8 mouse cellular contexts compared by ENCODE assay signal in genomic region chr3:115660701-115661460, GRCm38 (mm10). TPM values are rescaled to one million over a fixed set of nuclear protein-coding genes. Genes with fewer than 3 reads are reported as not detected.
DNase-seq lines count a peak whose midpoint lies in the region; ATAC-seq and TF ChIP-seq lines count a peak whose summit lies in the region.

No protein-coding gene starts in this region.

- peak; percentile 50 for TF ChIP-seq CTCF in cerebellum, adult 2 months (IDR thresholded peaks at IDR 0.05; ENCODE audit: borderline replicate concordance, insufficient read depth, low read depth, low read length)

- WGBS in cerebellum, adult 2 months: 63% methylated on average over 9 of the region's 9 CpGs
- 52% methylated on average over 9 of the region's 9 CpGs for WGBS in hindbrain, embryonic 11.5 days

- no peak overlapping the region for H3K4me2 ChIP-seq in hindbrain, embryonic 11.5 days (replicated peaks; ENCODE audit: low read depth, low read length)

- peak; percentile 85 for DNase-seq in ES-CJ7 (ENCODE audit: low read depth, low spot score)
- DNase-seq in cerebellum, adult 2 months: peak; percentile 27 to 28
- DNase-seq in hindbrain, embryonic 11.5 days (ENCODE audit: low spot score): peak; percentile 79
- DNase-seq in layer of hippocampus, adult 9-11 months: peak; percentile 72
- peak; percentile 81 for DNase-seq in lung, postnatal 14 days
- DNase-seq in retina, embryonic 14.5 days (ENCODE audit: low spot score): peak; percentile 90
- peak; percentile 66 to 68 for DNase-seq in thymus, postnatal 36 days

- H3K27ac ChIP-seq in cerebellum, adult 2 months (ENCODE audit: insufficient read depth, low read length): no peak overlapping the region
- H3K27ac ChIP-seq in hindbrain, embryonic 11.5 days (ENCODE audit: low read depth, low read length): no peak overlapping the region

- peak; percentile 94 for ATAC-seq in frontal cortex, adult (ENCODE audit: low TSS enrichment)
- peak; percentile 89 for ATAC-seq in hindbrain, embryonic 11.5 days (ENCODE audit: low FRiP score)

- TF ChIP-seq POLR2A in cerebellum, adult 2 months (IDR thresholded peaks at IDR 0.05; ENCODE audit: borderline replicate concordance, insufficient read depth, low read length): no peak

- H3K9me3 ChIP-seq in hindbrain, embryonic 11.5 days (ENCODE audit: control insufficient read depth, low read length): no peaks in the 10 kb centered on the region

- H3K36me3 ChIP-seq in hindbrain, embryonic 11.5 days (ENCODE audit: control insufficient read depth, insufficient read depth, low read length): no peaks in the 10 kb centered on the region

- no peaks in the 10 kb centered on the region for H3K27me3 ChIP-seq in cerebellum, adult 2 months (ENCODE audit: control insufficient read depth, insufficient read depth, low read length)
- no peaks in the 10 kb centered on the region for H3K27me3 ChIP-seq in hindbrain, embryonic 11.5 days (ENCODE audit: control insufficient read depth, insufficient read depth, low read length)

- H3K4me1 ChIP-seq in cerebellum, adult 2 months (ENCODE audit: control insufficient read depth, insufficient read depth, low read length): no peaks in the 10 kb centered on the region
- no peaks in the 10 kb centered on the region for H3K4me1 ChIP-seq in hindbrain, embryonic 11.5 days (replicated peaks; ENCODE audit: control insufficient read depth, insufficient read depth, low read length)

- H3K4me3 ChIP-seq in cerebellum, adult 2 months (replicated peaks; ENCODE audit: insufficient read depth, low read depth, low read length): no peak overlapping the region
- no peak overlapping the region for H3K4me3 ChIP-seq in hindbrain, embryonic 11.5 days (ENCODE audit: low read depth, low read length)

- no peak overlapping the region for H3K9ac ChIP-seq in hindbrain, embryonic 11.5 days (ENCODE audit: low read depth, low read length)

RNA-seq across cellular contexts. Expression of gene S1pr1, which starts 54.0 kb away (rescaled TPM):
- 119 and 126 TPM in 2 replicates for polyA plus RNA-seq in cerebellum, adult 2 months (2012; rRNA removed)
- 13.8 and 14.1 TPM in 2 replicates for polyA plus RNA-seq in hindbrain, embryonic 11.5 days (2014; fragmentation: Nextera tagmentation; extraction: Ambion mirVana)

Comparison
In these comparisons a context has a peak if more than half of its experiments do, and no peak if none do; other contexts are left out.
1. DNase-seq: peak in every context shown above with its lines; median percentile 90 in retina, embryonic 14.5 days; 85 in ES-CJ7; 81 in lung, postnatal 14 days; 79 in hindbrain, embryonic 11.5 days; 72 in layer of hippocampus, adult 9-11 months; 67 in thymus, postnatal 36 days; 28 in cerebellum, adult 2 months.